Mouse (Mus musculus): Measurements from ENCODE around the gene Alg6. TPM values are rescaled to one million over a fixed set of nuclear protein-coding genes. Genes with fewer than 3 reads are reported as not detected.

Gene Alg6
- 19.9 and 20.2 TPM in 2 replicates for polyA plus RNA-seq (2015; fragmentation: Nextera tagmentation; extraction: Ambion mirVana)

GRCm38 (mm10) chr4:99714904-99715782, at the start of gene Alg6:
Alg6 (plus strand) TSS chr4:99715664.
- ATAC-seq (ENCODE audit: borderline replicate concordance, extremely low read depth, low FRiP score, low TSS enrichment): peak; percentile 95
- Histone ChIP-seq H3K36me3 (peaks cover 6% of the 10 kb centered on the region; the same call in 1 of the 2 replicates), H3K9ac (peak within 1 kb of the TSS; percentile 84), H3K27ac (peak within 1 kb of the TSS; percentile 67), H3K4me2 (peak within 1 kb of the TSS; percentile 81), H3K9me3 (no peaks in the 10 kb centered on the region), H3K27me3 (no peaks in the 10 kb centered on the region), H3K4me1 (peaks cover 10% of the 10 kb centered on the region), H3K4me3 (peak within 1 kb of the TSS; percentile 78)
- WGBS: 2% methylated on average over 46 of the region's 46 CpGs

GRCm38 (mm10) chr4:99670203-99670851, 45.1 kb upstream of the Alg6 start:
- H3K36me3 ChIP-seq: no peaks in the 10 kb centered on the region
- H3K9ac ChIP-seq: no peak overlapping the region
- whole genome bisulfite sequencing: 81% methylated on average over 7 of the region's 7 CpGs
- no peak overlapping the region for H3K4me3 ChIP-seq
- peaks cover 18% of the 10 kb centered on the region for H3K27me3 ChIP-seq
- no peaks in the 10 kb centered on the region for H3K9me3 ChIP-seq
- ATAC-seq (ENCODE audit: borderline replicate concordance, extremely low read depth, low FRiP score, low TSS enrichment): no peak
- H3K4me2 ChIP-seq: no peak overlapping the region
- no peak overlapping the region for H3K27ac ChIP-seq
- H3K4me1 ChIP-seq: no peaks in the 10 kb centered on the region

GRCm38 (mm10) chr4:99675191-99675590, 40.3 kb upstream of the Alg6 start:
- Histone ChIP-seq H3K9ac (no peak overlapping the region), H3K9me3 (no peaks in the 10 kb centered on the region), H3K4me1 (no peaks in the 10 kb centered on the region), H3K4me3 (no peak overlapping the region), H3K27me3 (no peaks in the 10 kb centered on the region), H3K27ac (no peak overlapping the region), H3K4me2 (no peak overlapping the region), H3K36me3 (no peaks in the 10 kb centered on the region)
- no peak for ATAC-seq (ENCODE audit: borderline replicate concordance, extremely low read depth, low FRiP score, low TSS enrichment)

DNA sequence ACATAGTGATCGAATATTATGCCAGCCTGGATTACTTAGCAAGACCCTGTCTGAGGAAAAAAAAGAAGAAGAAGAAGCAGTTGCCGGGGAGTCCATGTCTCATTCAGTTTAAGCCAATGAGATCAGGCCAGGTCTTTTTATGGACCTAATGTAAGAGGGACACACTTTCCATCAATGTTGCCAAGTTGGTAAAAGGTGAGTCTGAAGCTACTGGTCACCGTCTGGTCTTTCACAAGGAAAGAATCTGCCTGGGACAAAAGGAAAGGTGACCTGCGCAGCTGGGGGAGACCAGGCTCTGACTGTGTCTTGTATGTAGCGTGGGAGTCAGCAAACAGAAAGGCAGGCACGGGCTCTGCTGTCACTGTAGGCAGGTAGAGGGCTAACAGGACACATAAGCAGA, 31.5 kb upstream of the Alg6 start:
- no peaks in the 10 kb centered on the region for H3K27me3 ChIP-seq
- no peak overlapping the region for H3K27ac ChIP-seq
- no peak overlapping the region for H3K4me3 ChIP-seq
- no peaks in the 10 kb centered on the region for H3K4me1 ChIP-seq
- H3K9ac ChIP-seq: no peak overlapping the region
- WGBS: 81% methylated on average over 6 of the region's 6 CpGs
- no peak overlapping the region for H3K4me2 ChIP-seq
- ATAC-seq (ENCODE audit: borderline replicate concordance, extremely low read depth, low FRiP score, low TSS enrichment): no peak
- no peaks in the 10 kb centered on the region for H3K36me3 ChIP-seq
- H3K9me3 ChIP-seq: no peaks in the 10 kb centered on the region

- 20% methylated on average over 5 of the region's 5 CpGs for WGBS
- Histone ChIP-seq H3K4me3 (no peak overlapping the region), H3K4me1 (no peaks in the 10 kb centered on the region), H3K9ac (no peak overlapping the region), H3K27ac (no peak overlapping the region), H3K36me3 (no peaks in the 10 kb centered on the region), H3K9me3 (no peaks in the 10 kb centered on the region), H3K4me2 (no peak overlapping the region), H3K27me3 (no peaks in the 10 kb centered on the region)
- ATAC-seq (ENCODE audit: borderline replicate concordance, extremely low read depth, low FRiP score, low TSS enrichment): no peak
Observed at GRCm38 (mm10) chr4:99686308-99686707, 29.2 kb upstream of the Alg6 start.

GRCm38 (mm10) chr4:99712583-99713183, 2.8 kb upstream of the Alg6 start:
- H3K36me3 ChIP-seq: no peaks in the 10 kb centered on the region
- WGBS: 82% methylated on average over 6 of the region's 6 CpGs
- H3K27ac ChIP-seq: no peak overlapping the region

GRCm38 (mm10) chr4:99713971-99714370, 1.5 kb upstream of the Alg6 start:
- Histone ChIP-seq H3K4me1 (peaks cover 10% of the 10 kb centered on the region), H3K9ac (no peak overlapping the region), H3K9me3 (no peaks in the 10 kb centered on the region), H3K27me3 (no peaks in the 10 kb centered on the region), H3K4me3 (no peak overlapping the region), H3K27ac (no peak overlapping the region), H3K36me3 (no peaks in the 10 kb centered on the region), H3K4me2 (no peak overlapping the region)
- ATAC-seq (ENCODE audit: borderline replicate concordance, extremely low read depth, low FRiP score, low TSS enrichment): no peak
- WGBS: 74% methylated on average over 6 of the region's 6 CpGs

More at GRCm38 (mm10) chr4:99712583-99713183, 2.8 kb upstream of the Alg6 start:
- Histone ChIP-seq H3K9ac (no peak overlapping the region), H3K4me1 (peaks cover 10% of the 10 kb centered on the region), H3K4me3 (no peak overlapping the region), H3K27me3 (no peaks in the 10 kb centered on the region), H3K4me2 (no peak overlapping the region), H3K9me3 (no peaks in the 10 kb centered on the region)
- ATAC-seq (ENCODE audit: borderline replicate concordance, extremely low read depth, low FRiP score, low TSS enrichment): no peak

- Histone ChIP-seq H3K36me3 (peaks cover 6% of the 10 kb centered on the region; the same call in 1 of the 2 replicates), H3K4me1 (peaks cover 10% of the 10 kb centered on the region), H3K27ac (peak overlapping the region; percentile 67), H3K27me3 (no peaks in the 10 kb centered on the region), H3K9ac (peak overlapping the region; percentile 84), H3K4me3 (peak overlapping the region; percentile 78), H3K9me3 (no peaks in the 10 kb centered on the region), H3K4me2 (peak overlapping the region; percentile 81)
- 23% methylated on average over 25 of the region's 25 CpGs for WGBS
- ATAC-seq (ENCODE audit: borderline replicate concordance, extremely low read depth, low FRiP score, low TSS enrichment): peak; percentile 67; the same call in 1 of the 2 replicates
Observed at GRCm38 (mm10) chr4:99715783-99716416, 436 bp downstream of the Alg6 start.

GRCm38 (mm10) chr4:99717905-99718304, 2.4 kb downstream of the Alg6 start:
- no peak for ATAC-seq (ENCODE audit: borderline replicate concordance, extremely low read depth, low FRiP score, low TSS enrichment)
- H3K4me1 ChIP-seq: peaks cover 10% of the 10 kb centered on the region
- H3K9me3 ChIP-seq: no peaks in the 10 kb centered on the region
- H3K4me3 ChIP-seq: no peak overlapping the region
- no peak overlapping the region for H3K27ac ChIP-seq
- no peak overlapping the region for H3K9ac ChIP-seq
- H3K27me3 ChIP-seq: no peaks in the 10 kb centered on the region
- WGBS: 62% methylated on average over 4 of the region's 4 CpGs
- peaks cover 9% of the 10 kb centered on the region; the same call in 1 of the 2 replicates for H3K36me3 ChIP-seq
- H3K4me2 ChIP-seq: no peak overlapping the region

DNA sequence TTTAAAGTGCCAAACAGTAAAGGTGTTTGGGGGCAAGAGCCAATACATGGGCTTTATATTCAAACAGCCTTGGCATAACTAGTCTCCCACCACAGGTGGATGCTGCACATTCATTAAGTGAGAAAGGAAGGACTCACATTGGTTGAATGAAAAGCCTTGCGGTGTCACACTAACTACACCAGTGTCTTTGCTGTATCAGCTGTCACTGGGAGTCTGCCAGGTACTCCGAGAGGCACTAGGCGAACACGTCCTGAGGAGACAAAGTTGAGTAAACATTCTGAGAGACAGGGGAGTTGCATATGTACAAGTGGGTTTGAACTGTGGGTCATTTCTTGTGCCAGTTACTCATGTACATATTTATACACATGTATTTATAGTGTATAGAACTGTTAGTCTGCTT, 8.9 kb downstream of the Alg6 start:
- H3K36me3 ChIP-seq: peaks cover 23% of the 10 kb centered on the region
- H3K9ac ChIP-seq: no peak overlapping the region
- no peaks in the 10 kb centered on the region for H3K27me3 ChIP-seq
- H3K4me2 ChIP-seq: no peak overlapping the region
- no peaks in the 10 kb centered on the region for H3K9me3 ChIP-seq
- H3K4me3 ChIP-seq: no peak overlapping the region
- no peak for ATAC-seq (ENCODE audit: borderline replicate concordance, extremely low read depth, low FRiP score, low TSS enrichment)
- H3K4me1 ChIP-seq: no peaks in the 10 kb centered on the region
- WGBS: 66% methylated on average over 4 of the region's 4 CpGs
- H3K27ac ChIP-seq: no peak overlapping the region

- H3K27ac ChIP-seq: no peak overlapping the region
- no peak for ATAC-seq (ENCODE audit: borderline replicate concordance, extremely low read depth, low FRiP score, low TSS enrichment)
- no peak overlapping the region for H3K9ac ChIP-seq
- H3K4me1 ChIP-seq: no peaks in the 10 kb centered on the region
- H3K36me3 ChIP-seq: peaks cover 33% of the 10 kb centered on the region
- H3K4me2 ChIP-seq: no peak overlapping the region
- WGBS: 88% methylated on average over 8 of the region's 8 CpGs
- no peaks in the 10 kb centered on the region; the same call in 1 of the 2 replicates for H3K9me3 ChIP-seq
- H3K4me3 ChIP-seq: no peak overlapping the region
- H3K27me3 ChIP-seq: no peaks in the 10 kb centered on the region
Observed at GRCm38 (mm10) chr4:99725914-99726451, 10.5 kb downstream of the Alg6 start.
